ENCODE assay signal across 13 mouse cellular contexts in genomic region chr19:14416845-14417244, GRCm38 (mm10).
DNase-seq lines count a peak whose midpoint lies in the region; ATAC-seq and TF ChIP-seq lines count a peak whose summit lies in the region.
"Had no signal": no experiment of that assay in that cellular context is flagged by ENCODE, and none has a peak within 500 bp of the region (broad histone marks: within the 10 kb centered on the region; RNA-seq: fewer than 3 reads in every experiment).

No protein-coding gene starts in this region.

- TF ChIP-seq CTCF in forebrain, postnatal 0 days (IDR thresholded peaks at IDR 0.05; ENCODE audit: low read depth), result no peak
- no peak for TF ChIP-seq CTCF in midbrain, postnatal 0 days (IDR thresholded peaks at IDR 0.05)

- DNase-seq in forebrain, embryonic 14.5 days (ENCODE audit: low spot score), result peak; percentile 66
- DNase-seq in forebrain, postnatal 0 days, result no peak
- DNase-seq in midbrain, postnatal 0 days (ENCODE audit: low spot score), result peak; percentile 72
- peak; percentile 86 for DNase-seq in cerebellum, adult 9-11 months
- no peak for DNase-seq in urinary bladder, postnatal 25 days (ENCODE audit: low spot score)
- no peak for DNase-seq in heart, adult 8-10 months (ENCODE audit: low spot score)
- DNase-seq: right cerebral cortex, postnatal 14 days had no signal

- no peak overlapping the region for H3K4me2 ChIP-seq in forebrain, embryonic 14.5 days (ENCODE audit: low read length)
- H3K4me2 ChIP-seq in forebrain, postnatal 0 days (ENCODE audit: low read depth), result no peak overlapping the region
- no peak overlapping the region for H3K4me2 ChIP-seq in midbrain, postnatal 0 days (ENCODE audit: low read depth, low read length, poor library complexity, severe bottlenecking)
- H3K4me2 ChIP-seq in midbrain, embryonic 15.5 days, result no peak overlapping the region
- H3K4me2 ChIP-seq in neural tube, embryonic 14.5 days (ENCODE audit: low read depth, low read length), result no peak overlapping the region
- H3K4me2 ChIP-seq: heart, embryonic 11.5 days; limb, embryonic 15.5 days; stomach, embryonic 15.5 days had no signal

- H3K27ac ChIP-seq in forebrain, embryonic 14.5 days (ENCODE audit: low read depth, low read length), result no peak overlapping the region
- H3K27ac ChIP-seq in forebrain, postnatal 0 days (ENCODE audit: low read depth, low read length), result no peak overlapping the region
- H3K27ac ChIP-seq in midbrain, postnatal 0 days (ENCODE audit: low read depth, low read length), result no peak overlapping the region
- H3K27ac ChIP-seq in midbrain, embryonic 15.5 days, result no peak overlapping the region
- no peak overlapping the region for H3K27ac ChIP-seq in neural tube, embryonic 14.5 days (ENCODE audit: low read depth, low read length)
- H3K27ac ChIP-seq: limb, embryonic 15.5 days; stomach, embryonic 15.5 days had no signal

- WGBS in forebrain, embryonic 14.5 days, result 37% methylated on average over 5 of the region's 5 CpGs
- WGBS in forebrain, postnatal 0 days, result 36% methylated on average over 5 of the region's 5 CpGs
- 49% methylated on average over 5 of the region's 5 CpGs for WGBS in midbrain, postnatal 0 days
- WGBS in midbrain, embryonic 15.5 days, result 55% methylated on average over 5 of the region's 5 CpGs
- 35% methylated on average over 5 of the region's 5 CpGs for WGBS in neural tube, embryonic 14.5 days

- H3K27me3 ChIP-seq in forebrain, embryonic 14.5 days (replicated peaks; ENCODE audit: control insufficient read depth, insufficient read depth, low read length), result no peaks in the 10 kb centered on the region
- H3K27me3 ChIP-seq in forebrain, postnatal 0 days (ENCODE audit: insufficient read depth, low read length), result no peaks in the 10 kb centered on the region; the same call in 1 of the 2 replicates
- no peaks in the 10 kb centered on the region; the same call in 1 of the 2 replicates for H3K27me3 ChIP-seq in midbrain, postnatal 0 days (ENCODE audit: insufficient read depth, low read length)
- 0 out of 2 replicates have a peak, but pooled peaks cover 3% of the 10 kb centered on the region for H3K27me3 ChIP-seq in midbrain, embryonic 15.5 days (replicated peaks)
- no peaks in the 10 kb centered on the region for H3K27me3 ChIP-seq in neural tube, embryonic 14.5 days (ENCODE audit: control insufficient read depth, insufficient read depth, low read length)
- H3K27me3 ChIP-seq: limb, embryonic 15.5 days; stomach, embryonic 15.5 days had no signal

- H3K9ac ChIP-seq in forebrain, embryonic 14.5 days (ENCODE audit: low read length), result no peak overlapping the region
- no peak overlapping the region for H3K9ac ChIP-seq in forebrain, postnatal 0 days
- H3K9ac ChIP-seq in midbrain, postnatal 0 days (replicated peaks; ENCODE audit: low read length, poor library complexity, severe bottlenecking), result no peak overlapping the region
- no peak overlapping the region for H3K9ac ChIP-seq in midbrain, embryonic 15.5 days
- no peak overlapping the region for H3K9ac ChIP-seq in neural tube, embryonic 14.5 days (replicated peaks; ENCODE audit: low read depth, low read length)
- H3K9ac ChIP-seq: limb, embryonic 15.5 days; stomach, embryonic 15.5 days had no signal

- H3K36me3 ChIP-seq in forebrain, embryonic 14.5 days (ENCODE audit: control insufficient read depth, insufficient read depth, low read length), result no peaks in the 10 kb centered on the region
- no peaks in the 10 kb centered on the region for H3K36me3 ChIP-seq in forebrain, postnatal 0 days (ENCODE audit: insufficient read depth)
- no peaks in the 10 kb centered on the region for H3K36me3 ChIP-seq in midbrain, postnatal 0 days (ENCODE audit: insufficient read depth, low read length)
- no peaks in the 10 kb centered on the region for H3K36me3 ChIP-seq in midbrain, embryonic 15.5 days (replicated peaks)
- no peaks in the 10 kb centered on the region for H3K36me3 ChIP-seq in neural tube, embryonic 14.5 days (ENCODE audit: control insufficient read depth, insufficient read depth, low read length)
- H3K36me3 ChIP-seq: limb, embryonic 15.5 days; stomach, embryonic 15.5 days had no signal

- H3K9me3 ChIP-seq in forebrain, embryonic 14.5 days (replicated peaks; ENCODE audit: control insufficient read depth, low read length), result no peaks in the 10 kb centered on the region
- no peaks in the 10 kb centered on the region for H3K9me3 ChIP-seq in forebrain, postnatal 0 days (ENCODE audit: low read length)
- no peaks in the 10 kb centered on the region for H3K9me3 ChIP-seq in midbrain, postnatal 0 days (ENCODE audit: low read length)
- H3K9me3 ChIP-seq in midbrain, embryonic 15.5 days, result no peaks in the 10 kb centered on the region
- H3K9me3 ChIP-seq in neural tube, embryonic 14.5 days (ENCODE audit: control insufficient read depth, low read length), result no peaks in the 10 kb centered on the region
- H3K9me3 ChIP-seq: limb, embryonic 15.5 days; stomach, embryonic 15.5 days had no signal

- peak; percentile 65; the same call in 1 of the 2 replicates for ATAC-seq in forebrain, embryonic 14.5 days
- ATAC-seq in forebrain, postnatal 0 days, result no peak
- ATAC-seq in midbrain, postnatal 0 days (ENCODE audit: low FRiP score), result no peak
- ATAC-seq in midbrain, embryonic 15.5 days (replicated peaks), result no peak
- peak; percentile 63; the same call in 1 of the 2 replicates for ATAC-seq in neural tube, embryonic 14.5 days (ENCODE audit: low read depth)
- ATAC-seq: inflammation-experienced regulatory T-cells, adult 6 months had no signal

- H3K4me1 ChIP-seq in forebrain, embryonic 14.5 days (ENCODE audit: control insufficient read depth, insufficient read depth, low read length), result peaks cover 20% of the 10 kb centered on the region
- no peaks in the 10 kb centered on the region for H3K4me1 ChIP-seq in forebrain, postnatal 0 days (ENCODE audit: insufficient read depth)
- H3K4me1 ChIP-seq in midbrain, postnatal 0 days (ENCODE audit: insufficient read depth, low read length), result no peaks in the 10 kb centered on the region
- H3K4me1 ChIP-seq in midbrain, embryonic 15.5 days, result peaks cover 7% of the 10 kb centered on the region; the same call in 1 of the 2 replicates
- no peaks in the 10 kb centered on the region for H3K4me1 ChIP-seq in neural tube, embryonic 14.5 days (ENCODE audit: control insufficient read depth, insufficient read depth, low read length)
- H3K4me1 ChIP-seq: stomach, embryonic 15.5 days had no signal

- H3K4me3 ChIP-seq in forebrain, embryonic 14.5 days (ENCODE audit: low read depth, low read length), result no peak overlapping the region
- no peak overlapping the region for H3K4me3 ChIP-seq in forebrain, postnatal 0 days (ENCODE audit: low read depth, low read length)
- H3K4me3 ChIP-seq in midbrain, postnatal 0 days (ENCODE audit: low read depth, low read length), result no peak overlapping the region
- no peak overlapping the region for H3K4me3 ChIP-seq in midbrain, embryonic 15.5 days
- H3K4me3 ChIP-seq in neural tube, embryonic 14.5 days (ENCODE audit: low read depth, low read length), result no peak overlapping the region
- H3K4me3 ChIP-seq: limb, embryonic 15.5 days; stomach, embryonic 15.5 days had no signal

Comparison
In these comparisons a context has a peak if more than half of its experiments do, and no peak if none do; other contexts are left out.
1. ATAC-seq: peak in forebrain, embryonic 14.5 days (single experiment) and neural tube, embryonic 14.5 days (single experiment); none in forebrain, postnatal 0 days (single experiment), midbrain, postnatal 0 days (single experiment) and midbrain, embryonic 15.5 days (single experiment).
2. DNase-seq: peak in forebrain, embryonic 14.5 days (single experiment), midbrain, postnatal 0 days (single experiment) and cerebellum, adult 9-11 months (single experiment); none in forebrain, postnatal 0 days (single experiment), urinary bladder, postnatal 25 days (single experiment) and heart, adult 8-10 months (single experiment).